Mouse (Mus musculus): ENCODE measurements around the gene Il17c. TPM values are rescaled to one million over a fixed set of nuclear protein-coding genes. Genes with fewer than 3 reads are reported as not detected.

The Il17c gene
- polyA plus RNA-seq, 1 experiment from 2014 or later, result not detected

GRCm38 (mm10) chr8:122470691-122471090 lies 48.9 kb downstream of the Il17c start:
- ATAC-seq (ENCODE audit: low FRiP score), result no peak
- H3K4me3 ChIP-seq (ENCODE audit: low read depth, low read length), result no peak overlapping the region
- H3K4me2 ChIP-seq, result no peak overlapping the region
- H3K27ac ChIP-seq (ENCODE audit: low read depth, low read length), result no peak overlapping the region
- H3K36me3 ChIP-seq (ENCODE audit: control insufficient read depth, insufficient read depth, low read length), result no peaks in the 10 kb centered on the region
- no peaks in the 10 kb centered on the region for H3K27me3 ChIP-seq (ENCODE audit: control insufficient read depth, insufficient read depth, low read length)
- WGBS, result 86% methylated on average over 5 of the region's 5 CpGs
- H3K4me1 ChIP-seq (ENCODE audit: control insufficient read depth, insufficient read depth, low read length), result peaks cover 7% of the 10 kb centered on the region
- H3K9me3 ChIP-seq (ENCODE audit: control insufficient read depth, low read length), result no peaks in the 10 kb centered on the region
- no peak for DNase-seq (ENCODE audit: low spot score, missing footprints)
- H3K9ac ChIP-seq (ENCODE audit: low read length), result no peak overlapping the region

Small RNAs within 50 kb of the gene (microRNA-seq; reads per million reads assigned to microRNA genes)
- not detected for gene Gm24366

Other genes starting within 250 kb of the Il17c start
- 1.6 and 1.8 TPM in 2 replicates for gene Zfpm1, start 139.9 kb upstream of the Il17c start, polyA plus RNA-seq (2014; fragmentation: Nextera tagmentation; extraction: Ambion mirVana)
- not detected in 2 replicates for gene Trhr2, start 61.3 kb upstream of the Il17c start, polyA plus RNA-seq (2014; fragmentation: Nextera tagmentation; extraction: Ambion mirVana)
- gene Zc3h18, start 45.4 kb upstream of the Il17c start, polyA plus RNA-seq (2014; fragmentation: Nextera tagmentation; extraction: Ambion mirVana), result 42.0 and 43.7 TPM in 2 replicates
- gene Cyba, start 10.9 kb downstream of the Il17c start, polyA plus RNA-seq (2014; fragmentation: Nextera tagmentation; extraction: Ambion mirVana), result 54.4 and 61.6 TPM in 2 replicates
- gene Mvd, start 21.4 kb downstream of the Il17c start, polyA plus RNA-seq (2014; fragmentation: Nextera tagmentation; extraction: Ambion mirVana), result 44.3 and 48.1 TPM in 2 replicates
- not detected in 2 replicates for gene Snai3, start 38.7 kb downstream of the Il17c start, polyA plus RNA-seq (2014; fragmentation: Nextera tagmentation; extraction: Ambion mirVana)
- gene Rnf166, start 54.0 kb downstream of the Il17c start, polyA plus RNA-seq (2014; fragmentation: Nextera tagmentation; extraction: Ambion mirVana), result 23.2 and 29.7 TPM in 2 replicates
- gene Ctu2, start 54.1 kb downstream of the Il17c start, polyA plus RNA-seq (2014; fragmentation: Nextera tagmentation; extraction: Ambion mirVana), result 74.8 and 78.7 TPM in 2 replicates
- 2.8 and 4.3 TPM in 2 replicates for gene Piezo1, start 129.3 kb downstream of the Il17c start, polyA plus RNA-seq (2014; fragmentation: Nextera tagmentation; extraction: Ambion mirVana)
- 25.7 and 35.8 TPM in 2 replicates for gene Cdt1, start 146.0 kb downstream of the Il17c start, polyA plus RNA-seq (2014; fragmentation: Nextera tagmentation; extraction: Ambion mirVana)
- gene Aprt, start 154.9 kb downstream of the Il17c start, polyA plus RNA-seq (2014; fragmentation: Nextera tagmentation; extraction: Ambion mirVana), result 176 and 195 TPM in 2 replicates
- 6.0 and 6.4 TPM in 2 replicates for gene Galns, start 189.4 kb downstream of the Il17c start, polyA plus RNA-seq (2014; fragmentation: Nextera tagmentation; extraction: Ambion mirVana)
- 43.0 and 43.7 TPM in 2 replicates for gene Trappc2l, start 189.6 kb downstream of the Il17c start, polyA plus RNA-seq (2014; fragmentation: Nextera tagmentation; extraction: Ambion mirVana)
- not detected in 2 replicates for gene Pabpn1l, start 200.7 kb downstream of the Il17c start, polyA plus RNA-seq (2014; fragmentation: Nextera tagmentation; extraction: Ambion mirVana)